Mouse (Mus musculus) bone marrow macrophage, adult 2 months (primary cell): ENCODE results near the gene Mki67.

Experiments used
- CTCF ChIP-seq: IDR thresholded peaks from 2 replicates; pipeline ENCODE4 v1.5.1; 2012; ENCODE audit warnings: low read depth, mild to moderate bottlenecking, low read length, moderate library complexity
- POLR2A ChIP-seq: IDR thresholded peaks from 2 replicates; pipeline ENCODE4 v1.6.1; 2012; ENCODE audit warnings: mild to moderate bottlenecking, low read depth, low read length, borderline replicate concordance

DNA sequence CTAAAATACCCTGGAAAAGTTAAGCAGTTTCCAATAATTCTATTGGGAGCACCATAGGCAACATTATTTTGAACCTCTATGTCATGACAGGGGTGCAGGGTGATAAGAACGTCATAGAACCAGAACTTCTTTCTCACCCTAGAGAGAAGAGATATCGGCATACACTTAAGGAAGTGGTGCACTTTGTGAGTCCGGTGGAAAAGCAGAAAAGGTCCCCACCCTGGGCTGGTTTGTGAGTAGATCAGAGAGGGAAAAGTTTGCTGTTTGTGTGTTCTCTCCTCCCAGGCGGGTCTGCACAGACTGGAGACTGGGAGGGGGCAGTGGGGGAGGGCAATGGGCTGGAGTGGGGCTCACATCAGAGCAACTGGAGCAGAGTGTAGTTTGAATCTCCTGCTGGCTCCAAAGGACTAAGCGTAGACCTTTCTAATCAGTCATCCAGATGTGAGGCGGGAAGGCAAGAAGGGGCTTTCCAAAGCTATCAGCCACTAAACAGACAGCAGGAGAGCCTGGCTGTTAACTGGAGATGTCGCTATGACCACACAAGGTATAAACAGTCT, 5.4 kb upstream of the Mki67 start:
- TF ChIP-seq CTCF = no peak
- no peak for TF ChIP-seq POLR2A
